ENCODE assay signal across 10 mouse cellular contexts in genomic region chr7:4297189-4297588, GRCm38 (mm10). TPM values are rescaled to one million over a fixed set of nuclear protein-coding genes. Genes with fewer than 3 reads are reported as not detected.
A peak's percentile ranks its signal among the peaks of the same experiment; 100 is the strongest.
DNase-seq lines count a peak whose midpoint lies in the region; ATAC-seq and TF ChIP-seq lines count a peak whose summit lies in the region.
"Had no signal": no experiment of that assay in that cellular context is flagged by ENCODE, and none has a peak within 500 bp of the region (broad histone marks: within the 10 kb centered on the region; RNA-seq: fewer than 3 reads in every experiment).

No protein-coding gene starts in this region.

- no peaks in the 10 kb centered on the region for H3K27me3 ChIP-seq in heart, adult 2 months (ENCODE audit: control insufficient read depth, insufficient read depth, low read length)
- H3K27me3 ChIP-seq in heart, embryonic 12.5 days (replicated peaks): no peaks in the 10 kb centered on the region
- no peaks in the 10 kb centered on the region for H3K27me3 ChIP-seq in embryonic facial prominence, embryonic 14.5 days (replicated peaks; ENCODE audit: control insufficient read depth, insufficient read depth, low read length)
- no peaks in the 10 kb centered on the region for H3K27me3 ChIP-seq in splenic B cell, adult 2 months (ENCODE audit: control insufficient read depth, insufficient read depth, low read length, poor library complexity, severe bottlenecking)
- H3K27me3 ChIP-seq in midbrain, embryonic 13.5 days: no peaks in the 10 kb centered on the region

- no peak for TF ChIP-seq EP300 in heart, adult 2 months (IDR thresholded peaks at IDR 0.05; ENCODE audit: insufficient read depth, low read depth, low read length)

- no peaks in the 10 kb centered on the region for H3K36me3 ChIP-seq in heart, adult 2 months (ENCODE audit: control insufficient read depth, insufficient read depth, low read length)
- H3K36me3 ChIP-seq in heart, embryonic 12.5 days: no peaks in the 10 kb centered on the region
- no peaks in the 10 kb centered on the region for H3K36me3 ChIP-seq in embryonic facial prominence, embryonic 14.5 days (ENCODE audit: control insufficient read depth, insufficient read depth, low read length)
- no peaks in the 10 kb centered on the region for H3K36me3 ChIP-seq in splenic B cell, adult 2 months (ENCODE audit: control insufficient read depth, insufficient read depth, low read length, poor library complexity, severe bottlenecking)
- no peaks in the 10 kb centered on the region for H3K36me3 ChIP-seq in midbrain, embryonic 13.5 days

- TF ChIP-seq CTCF in heart, adult 2 months (IDR thresholded peaks at IDR 0.05): peak; percentile 67

- H3K9me3 ChIP-seq in heart, embryonic 12.5 days (replicated peaks): no peaks in the 10 kb centered on the region
- H3K9me3 ChIP-seq in embryonic facial prominence, embryonic 14.5 days (ENCODE audit: control insufficient read depth, low read length): no peaks in the 10 kb centered on the region
- no peaks in the 10 kb centered on the region for H3K9me3 ChIP-seq in midbrain, embryonic 13.5 days

- intact Hi-C loops in heart, adult 2 months (cut with DNase I): loop anchor here (5.0 to 10.0 kb wide), 2 partner anchors 130 to 162 kb away; partner anchors contain the start of gene Leng8
- intact Hi-C loops in left cerebral cortex, postnatal 25 days (cut with DNase I): loop anchor here (5.0 kb wide), 1 partner anchor 175 kb away; no protein-coding TSS in a partner anchor

- no peak for DNase-seq in heart, adult 2 months
- peak; percentile 12 for DNase-seq in thymus, postnatal 14 days
- DNase-seq in thymus, adult 18-20 months: no peak
- DNase-seq in embryonic facial prominence, embryonic 14.5 days (ENCODE audit: low spot score): peak; percentile 4
- peak; percentile 71 for DNase-seq in splenic B cell, adult 2 months (ENCODE audit: low read depth, low spot score)
- DNase-seq in left cerebral cortex, postnatal 25 days (ENCODE audit: low spot score in 2 of 2): no peak

- H3K79me2 ChIP-seq in heart, adult 2 months (replicated peaks; ENCODE audit: control insufficient read depth, insufficient read depth, low read length): no peaks in the 10 kb centered on the region

- ATAC-seq in heart, embryonic 12.5 days (ENCODE audit: insufficient number of reproducible peaks, low FRiP score): no peak
- no peak for ATAC-seq in embryonic facial prominence, embryonic 14.5 days (ENCODE audit: low read depth)
- ATAC-seq in midbrain, embryonic 13.5 days: no peak
- ATAC-seq: forebrain, embryonic 14.5 days had no signal

- no peak overlapping the region for H3K9ac ChIP-seq in heart, adult 2 months (ENCODE audit: low read depth, low read length)
- H3K9ac ChIP-seq in heart, embryonic 12.5 days: no peak overlapping the region
- no peak overlapping the region for H3K9ac ChIP-seq in embryonic facial prominence, embryonic 14.5 days (ENCODE audit: low read depth, low read length)
- H3K9ac ChIP-seq in midbrain, embryonic 13.5 days (replicated peaks): no peak overlapping the region

- no peak for TF ChIP-seq POLR2A in heart, adult 2 months (IDR thresholded peaks at IDR 0.05; ENCODE audit: insufficient read depth, low read depth, low read length)

- H3K4me1 ChIP-seq in heart, adult 2 months (ENCODE audit: control insufficient read depth, insufficient read depth, low read length): no peaks in the 10 kb centered on the region
- H3K4me1 ChIP-seq in heart, embryonic 12.5 days (replicated peaks): no peaks in the 10 kb centered on the region
- no peaks in the 10 kb centered on the region for H3K4me1 ChIP-seq in embryonic facial prominence, embryonic 14.5 days (ENCODE audit: control insufficient read depth, insufficient read depth, low read length)
- no peaks in the 10 kb centered on the region for H3K4me1 ChIP-seq in midbrain, embryonic 13.5 days (replicated peaks)

- H3K4me3 ChIP-seq in heart, adult 2 months: no peak overlapping the region
- H3K4me3 ChIP-seq in heart, embryonic 12.5 days: no peak overlapping the region
- H3K4me3 ChIP-seq in embryonic facial prominence, embryonic 14.5 days (ENCODE audit: low read depth, low read length): no peak overlapping the region
- no peak overlapping the region for H3K4me3 ChIP-seq in midbrain, embryonic 13.5 days (replicated peaks)

- H3K27ac ChIP-seq in heart, adult 2 months: no peak overlapping the region
- no peak overlapping the region for H3K27ac ChIP-seq in heart, embryonic 12.5 days (ENCODE audit: poor library complexity, severe bottlenecking)
- H3K27ac ChIP-seq in embryonic facial prominence, embryonic 14.5 days (replicated peaks; ENCODE audit: low read depth, low read length): no peak overlapping the region
- H3K27ac ChIP-seq in midbrain, embryonic 13.5 days: no peak overlapping the region

- H3K4me2 ChIP-seq in heart, embryonic 12.5 days: no peak overlapping the region
- H3K4me2 ChIP-seq in embryonic facial prominence, embryonic 14.5 days (ENCODE audit: low read depth, low read length): no peak overlapping the region
- no peak overlapping the region for H3K4me2 ChIP-seq in midbrain, embryonic 13.5 days (replicated peaks)

- 29% methylated on average over 1 of the region's 1 CpGs for WGBS in heart, adult 2 months
- 27% methylated on average over 1 of the region's 1 CpGs for WGBS in heart, embryonic 12.5 days
- WGBS in embryonic facial prominence, embryonic 14.5 days: 56% methylated on average over 1 of the region's 1 CpGs
- 73% methylated on average over 1 of the region's 1 CpGs for WGBS in midbrain, embryonic 13.5 days

RNA-seq across cellular contexts. Expression of gene Ncr1, which starts 40.3 kb away (rescaled TPM):
- not detected for total RNA-seq in heart, adult 2 months (2021)
- polyA plus RNA-seq in heart, adult 2 months (2012; rRNA removed): 0.41 and 1.2 TPM in 2 replicates
- not detected in 2 replicates for polyA plus RNA-seq in heart, embryonic 12.5 days (2016; fragmentation: Nextera tagmentation; extraction: Ambion mirVana)
- not detected in 2 replicates for polyA plus RNA-seq in embryonic facial prominence, embryonic 14.5 days (2014; fragmentation: Nextera tagmentation; extraction: Ambion mirVana)
- polyA plus RNA-seq in midbrain, embryonic 13.5 days (2015; fragmentation: Nextera tagmentation; extraction: Ambion mirVana): not detected in 2 replicates
- total RNA-seq in left cerebral cortex, postnatal 25 days (2021): not detected
- total RNA-seq: left cerebral cortex, adult 8-10 months had no signal
- polyA plus RNA-seq: forebrain, embryonic 14.5 days had no signal

RNA-seq across cellular contexts. Expression of gene Lilra5, which starts 59.6 kb away (rescaled TPM):
- total RNA-seq in heart, adult 2 months (2021): 1 to 10 TPM; 1.2 to 1.4 TPM
- polyA plus RNA-seq in heart, adult 2 months (2012; rRNA removed): 1.1 and 1.3 TPM in 2 replicates
- polyA plus RNA-seq in heart, embryonic 12.5 days (2016; fragmentation: Nextera tagmentation; extraction: Ambion mirVana): 0.08 TPM in 1 of 2 replicates, not detected in the other
- polyA plus RNA-seq in embryonic facial prominence, embryonic 14.5 days (2014; fragmentation: Nextera tagmentation; extraction: Ambion mirVana): not detected in 2 replicates
- polyA plus RNA-seq in midbrain, embryonic 13.5 days (2015; fragmentation: Nextera tagmentation; extraction: Ambion mirVana): not detected in 2 replicates
- not detected for total RNA-seq in left cerebral cortex, postnatal 25 days (2021)
- polyA plus RNA-seq: forebrain, embryonic 14.5 days had no signal

Comparison
In these comparisons a context has a peak if more than half of its experiments do, and no peak if none do; other contexts are left out.
1. DNase-seq: peak in thymus, postnatal 14 days (single experiment), embryonic facial prominence, embryonic 14.5 days (single experiment) and splenic B cell, adult 2 months (single experiment); none in heart, adult 2 months (0 of 2), thymus, adult 18-20 months (0 of 2) and left cerebral cortex, postnatal 25 days (0 of 2).